Mouse (Mus musculus) ES-Bruce4 (cell line): ENCODE measurements at regions not wholly inside any gene's neighbourhood (a gene's known extent, or its start where the extent isn't known, plus 50 kb on each side); places are given as distances from the start of the nearest gene placed in this dataset.

Source experiments
- CTCF ChIP-seq: IDR thresholded peaks from one replicate; pipeline ENCODE4 v1.8.1; 2011; ENCODE audit warnings: low read depth, low read length
- POLR2A ChIP-seq: IDR thresholded peaks from one replicate; pipeline ENCODE4 v1.8.1; 2011; ENCODE audit warnings: low read length; ENCODE audit not compliant: insufficient read depth

- TF ChIP-seq CTCF (no peak), POLR2A (no peak)
These were observed 213.8 kb downstream of the Abcc12 start for GRCm38 (mm10) chr8:86366636-86367035.
